Mouse (Mus musculus) large intestine, adult 2 months (tissue): Measurements from ENCODE around the gene Cracr2b. TPM values are rescaled to one million over a fixed set of nuclear protein-coding genes. Genes with fewer than 3 reads are reported as not detected.

ENCODE experiments used
- DNase-seq: peaks from one replicate; pipeline ENCODE4 v3.0.0-alpha.2; 2012; ENCODE audit warnings: low read depth, low spot score
- WGBS: fragments of 180-500 bp; shearing (Covaris S2); methylation state at CpG from one replicate; pipeline ENCODE4 v1.1.7; 2018; 5-methylcytosine and 5-hydroxymethylcytosine counted together
- polyA plus RNA-seq: library from polyadenylated mRNA; depleted of rRNA; stranded (reverse); fragments of >200 nt; gene quantifications from 2 replicates; pipeline ENCODE4 v1.2.3, GENCODE M21; 2012

The Cracr2b gene
- polyA plus RNA-seq, 1 experiment = 41.4 TPM

DNA sequence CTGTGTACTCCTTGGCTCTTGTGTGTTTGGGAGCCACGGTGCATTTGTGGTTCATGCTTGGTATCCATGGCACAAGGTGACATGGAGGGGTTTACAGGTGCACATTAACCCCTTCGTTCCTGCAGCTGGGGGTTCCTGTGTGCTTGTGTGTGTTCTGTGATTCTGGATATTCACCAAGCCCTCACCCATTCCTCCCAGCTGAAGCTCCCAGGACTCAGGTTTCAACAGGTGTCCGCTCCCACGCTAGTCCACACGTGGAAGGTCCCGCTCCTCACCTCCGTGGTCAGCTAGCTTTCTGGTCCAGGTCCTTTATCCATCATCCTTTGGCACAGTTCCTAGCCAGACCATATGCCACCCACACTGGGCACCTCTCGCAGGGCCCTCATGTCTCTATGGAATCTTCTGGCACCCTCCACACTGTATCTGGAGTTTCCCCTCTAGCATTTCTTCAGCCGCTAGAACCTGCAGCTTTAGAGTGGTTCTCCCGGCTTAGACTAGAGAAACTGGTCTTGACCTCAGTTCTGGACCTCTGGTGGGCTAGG, 5.8 kb downstream of the Cracr2b start:
- DNase-seq = no peak
- 57% methylated on average over 10 of the region's 10 CpGs for WGBS

DNA sequence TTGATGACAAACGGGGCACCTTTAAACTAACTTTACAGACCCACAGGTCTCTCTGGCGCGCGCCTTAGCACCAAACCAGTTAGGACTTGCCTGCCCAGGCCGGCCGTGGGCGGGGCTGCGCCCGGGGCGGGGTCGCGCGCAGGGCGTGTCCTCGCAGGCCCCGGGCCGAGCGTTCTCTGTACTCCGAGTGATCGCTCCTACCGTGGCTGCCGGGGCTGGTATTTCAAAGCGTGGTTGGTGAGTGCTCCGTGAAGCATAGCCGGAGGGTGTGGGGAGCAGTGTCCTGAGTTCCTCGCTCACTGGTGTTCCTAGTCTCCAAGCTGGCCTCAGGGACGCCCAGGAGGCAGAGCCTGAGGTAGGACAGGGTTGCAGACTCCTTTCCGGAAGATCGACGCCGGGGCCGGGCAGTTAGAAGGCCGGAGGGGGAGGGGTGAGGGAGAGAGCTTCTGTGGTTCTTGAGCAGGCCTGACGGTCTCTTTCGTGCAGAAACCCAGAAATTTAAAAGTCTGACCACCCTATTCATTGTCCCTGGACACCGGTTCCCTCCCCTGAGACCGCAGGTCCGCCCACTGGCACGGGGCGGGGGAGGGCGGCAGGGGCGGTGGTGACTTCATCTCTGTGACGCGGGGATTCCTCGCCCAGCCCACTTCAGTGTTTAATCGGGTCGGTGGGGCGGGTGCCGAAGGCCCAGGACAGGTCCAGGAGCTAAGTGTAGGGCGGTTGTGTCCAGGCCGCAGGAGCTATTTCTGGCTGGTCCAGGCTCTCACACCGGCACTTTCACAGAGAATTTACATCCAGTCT, 6.5 kb downstream of the Cracr2b start, which contains the start of gene Cd151:
Cd151 (plus strand) TSS at position 163 of the 801 bp plus-strand sequence.
- WGBS = under 1% methylated on average over 52 of the region's 52 CpGs
- DNase-seq = no peak

GRCm38 (mm10) chr7:141468164-141468521, 7.2 kb downstream of the Cracr2b start:
- no peak for DNase-seq
- WGBS = 4% methylated on average over 5 of the region's 5 CpGs

- WGBS = 3% methylated on average over 8 of the region's 8 CpGs
- DNase-seq = no peak
Measured at GRCm38 (mm10) chr7:141468522-141469211, 7.8 kb downstream of the Cracr2b start.

DNA sequence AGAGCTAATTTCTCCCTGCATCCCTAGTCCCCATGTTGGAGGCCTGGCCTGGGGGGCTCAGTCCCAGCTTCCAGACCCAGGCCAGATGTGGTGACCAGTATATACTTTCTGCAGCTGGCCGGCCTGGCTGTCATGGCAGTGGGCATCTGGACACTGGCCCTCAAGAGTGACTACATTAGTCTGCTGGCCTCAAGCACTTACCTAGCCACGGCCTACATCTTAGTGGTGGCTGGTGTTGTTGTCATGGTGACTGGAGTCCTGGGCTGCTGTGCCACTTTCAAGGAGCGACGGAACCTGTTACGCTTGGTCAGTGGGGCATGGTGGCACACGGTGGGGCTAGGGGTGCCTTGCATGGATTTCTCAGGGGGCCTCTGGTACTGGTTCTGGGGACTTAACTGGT, 8.5 kb downstream of the Cracr2b start:
- 89% methylated on average over 6 of the region's 6 CpGs for WGBS
- no peak for DNase-seq

DNA sequence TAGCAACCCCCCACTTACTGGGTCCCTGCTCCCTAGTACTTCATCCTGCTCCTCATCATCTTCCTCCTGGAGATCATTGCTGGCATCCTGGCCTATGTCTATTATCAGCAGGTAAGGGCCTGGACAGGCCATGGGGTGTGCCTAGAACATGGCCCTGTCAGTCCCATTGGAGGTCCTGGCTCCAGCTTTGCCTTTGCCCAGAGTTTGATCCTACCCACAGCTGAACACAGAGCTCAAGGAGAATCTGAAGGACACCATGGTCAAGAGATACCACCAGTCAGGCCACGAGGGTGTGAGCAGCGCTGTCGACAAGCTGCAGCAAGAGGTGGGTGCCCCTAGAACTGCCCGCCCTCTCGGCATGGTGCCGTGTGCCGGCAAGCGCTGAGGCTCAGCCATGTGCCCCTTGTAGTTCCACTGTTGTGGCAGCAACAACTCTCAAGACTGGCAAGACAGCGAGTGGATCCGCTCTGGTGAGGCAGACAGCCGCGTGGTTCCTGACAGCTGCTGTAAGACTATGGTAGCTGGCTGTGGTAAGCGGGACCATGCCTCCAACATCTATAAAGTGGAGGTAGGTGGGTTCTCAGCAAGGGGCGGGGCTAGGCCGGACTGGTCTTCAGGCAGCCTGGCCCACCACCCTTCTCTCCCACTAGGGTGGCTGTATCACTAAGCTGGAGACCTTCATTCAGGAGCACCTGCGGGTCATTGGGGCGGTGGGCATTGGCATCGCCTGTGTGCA, 9.2 kb downstream of the Cracr2b start:
- 93% methylated on average over 18 of the region's 18 CpGs for WGBS

DNA sequence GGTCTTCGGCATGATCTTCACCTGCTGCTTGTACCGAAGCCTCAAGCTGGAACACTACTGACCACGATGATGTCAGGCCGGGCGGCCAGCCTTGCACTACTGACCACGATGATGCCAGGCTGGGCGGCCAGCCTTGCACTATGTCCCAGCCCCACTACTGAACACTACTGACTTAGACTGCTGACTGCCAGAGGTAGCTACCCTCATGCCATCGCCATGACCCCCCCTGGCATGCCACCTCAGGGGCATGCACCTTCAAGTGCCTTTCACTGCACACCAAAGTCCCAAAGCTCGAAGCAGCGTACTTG, 9.7 kb downstream of the Cracr2b start:
- no peak for DNase-seq
- WGBS = 92% methylated on average over 10 of the region's 10 CpGs

More for the DNA sequence above, 9.2 kb downstream of the Cracr2b start:
- no peak for DNase-seq

- WGBS = 86% methylated on average over 1 of the region's 1 CpGs
Measured at GRCm38 (mm10) chr7:141471236-141471635, 10.3 kb downstream of the Cracr2b start.

GRCm38 (mm10) chr7:141472226-141472625, 11.3 kb downstream of the Cracr2b start:
- DNase-seq = no peak
- 68% methylated on average over 6 of the region's 6 CpGs for WGBS

More at GRCm38 (mm10) chr7:141471236-141471635, 10.3 kb downstream of the Cracr2b start:
- no peak for DNase-seq

GRCm38 (mm10) chr7:141472763-141473162, 11.9 kb downstream of the Cracr2b start:
- WGBS = 84% methylated on average over 6 of the region's 6 CpGs
- no peak for DNase-seq

DNA sequence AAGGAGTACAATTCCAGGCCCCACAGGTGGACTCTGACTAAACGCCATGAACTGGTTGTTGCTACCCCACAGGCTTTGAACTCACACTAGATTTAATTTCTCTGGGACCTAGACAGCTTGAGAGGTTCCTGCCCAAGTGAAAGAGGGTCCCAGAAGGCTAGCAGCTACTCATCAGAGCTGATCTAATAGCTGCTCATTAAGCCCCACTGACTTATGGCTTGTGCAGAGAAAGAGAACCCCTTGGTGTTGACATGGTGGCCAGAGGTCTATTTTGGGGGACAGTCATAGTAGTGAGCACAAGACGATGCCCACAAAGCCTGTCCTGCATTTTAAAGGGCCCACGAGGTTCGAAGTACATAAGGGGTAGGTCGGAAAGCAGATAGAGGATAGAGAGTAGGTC, 13.3 kb downstream of the Cracr2b start:
- 4% methylated on average over 5 of the region's 5 CpGs for WGBS
- DNase-seq = no peak

DNA sequence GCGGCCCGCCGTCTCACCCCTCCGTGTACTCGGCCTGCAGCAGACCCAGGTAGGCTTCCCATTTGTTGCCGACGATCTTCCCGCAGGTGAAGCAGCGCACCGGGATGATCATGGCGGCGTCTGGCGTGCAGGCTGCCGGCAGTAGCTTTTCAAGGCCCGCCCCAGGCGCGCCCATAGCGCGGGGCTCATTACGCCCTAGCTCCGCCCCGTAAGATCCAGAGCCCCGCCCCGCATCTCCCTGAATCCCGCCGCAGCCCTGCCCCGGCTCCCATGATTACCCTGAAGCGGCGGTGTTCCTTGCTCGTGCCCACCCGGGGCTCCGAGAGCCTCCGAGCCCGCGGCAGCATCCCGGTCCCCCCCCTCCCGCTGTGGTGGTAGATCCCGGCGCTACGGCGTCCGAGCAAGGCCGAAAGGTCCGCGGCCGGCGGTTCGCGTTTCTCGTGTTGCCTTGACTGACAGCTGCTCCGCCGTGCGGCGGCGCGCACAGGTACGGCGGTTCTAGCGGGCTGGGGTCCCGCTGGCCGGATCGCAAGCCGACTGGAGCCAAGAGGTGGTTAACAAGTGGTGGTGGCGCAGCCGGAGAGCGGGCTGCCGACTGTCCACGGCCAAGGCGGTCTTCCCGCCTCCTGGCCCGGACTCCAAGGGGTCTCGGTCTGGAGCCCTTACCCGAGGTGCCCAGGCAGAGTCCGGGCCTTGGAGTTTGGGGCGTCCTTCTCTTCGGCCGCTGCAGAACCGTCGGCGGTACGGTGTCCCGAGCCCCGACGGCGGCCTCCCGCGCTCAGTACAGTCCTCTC, 14.3 kb downstream of the Cracr2b start, which contains the start of the genes Polr2l and Tspan4:
Polr2l (minus strand) TSS at position 122 of the 794 bp plus-strand sequence.
Tspan4 (plus strand) TSS at position 230 of the 794 bp plus-strand sequence.
- no peak for DNase-seq
- WGBS = under 1% methylated on average over 87 of the region's 87 CpGs

GRCm38 (mm10) chr7:141475805-141476158, 14.9 kb downstream of the Cracr2b start:
- WGBS = under 1% methylated on average over 12 of the region's 12 CpGs
- no peak for DNase-seq

DNA sequence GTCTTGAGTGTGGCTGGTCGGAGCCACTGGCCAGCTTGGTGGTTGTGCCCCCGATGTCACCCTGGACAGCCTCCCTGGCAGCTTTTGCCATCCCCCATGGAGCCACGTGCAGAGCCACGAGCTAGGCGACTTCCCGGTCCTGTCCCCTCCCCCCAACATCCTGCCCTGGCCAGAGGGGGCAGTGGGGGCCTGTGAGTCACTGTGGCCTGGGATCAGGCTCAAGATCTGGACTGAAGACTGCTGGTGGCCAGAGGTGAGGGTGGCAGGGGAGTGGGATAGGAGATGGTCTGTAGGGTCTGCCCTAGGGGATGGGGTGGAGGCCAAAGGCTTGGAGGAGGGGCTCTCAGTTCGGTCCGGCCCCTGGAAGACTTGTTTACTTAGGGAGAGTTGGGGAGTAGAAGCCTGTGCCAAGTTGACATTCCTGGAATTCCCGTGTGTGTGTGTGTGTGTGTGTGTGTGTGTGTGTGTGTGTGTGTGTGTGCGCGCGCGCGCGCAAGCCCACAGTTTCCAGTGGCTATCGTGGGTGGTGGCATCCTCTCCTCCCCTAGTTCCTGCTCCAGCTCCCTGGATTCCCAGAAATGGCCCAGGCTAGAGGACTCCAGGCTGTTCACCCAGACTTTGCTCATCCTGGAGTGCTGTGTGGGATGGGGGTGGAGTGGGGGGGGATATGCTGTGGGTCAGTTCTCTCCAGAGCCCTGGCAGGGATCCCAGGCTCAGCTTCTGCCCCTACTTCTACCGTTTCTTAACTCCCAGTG, 15.5 kb downstream of the Cracr2b start:
- 3% methylated on average over 17 of the region's 17 CpGs for WGBS
- no peak for DNase-seq

DNA sequence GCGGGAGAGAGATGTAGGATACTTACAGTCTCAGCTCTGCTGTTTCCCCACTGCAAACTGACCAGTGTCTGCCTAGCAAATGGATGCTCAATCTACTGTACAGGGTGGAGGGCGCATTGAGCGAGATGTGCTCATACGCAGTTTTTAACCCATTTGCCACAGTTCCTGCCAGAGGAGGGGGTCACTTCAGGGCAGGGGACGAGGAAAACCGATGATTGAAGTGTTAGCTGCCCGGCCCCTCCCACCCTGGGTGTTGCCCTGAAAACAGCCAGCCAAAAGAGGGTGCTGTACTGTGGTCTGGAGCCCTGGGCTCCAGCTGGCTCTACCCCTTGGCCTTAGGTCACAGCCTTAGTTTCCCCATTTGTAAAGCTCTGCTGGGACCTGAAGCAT, 16.1 kb downstream of the Cracr2b start:
- DNase-seq = no peak
- 9% methylated on average over 7 of the region's 7 CpGs for WGBS

DNA sequence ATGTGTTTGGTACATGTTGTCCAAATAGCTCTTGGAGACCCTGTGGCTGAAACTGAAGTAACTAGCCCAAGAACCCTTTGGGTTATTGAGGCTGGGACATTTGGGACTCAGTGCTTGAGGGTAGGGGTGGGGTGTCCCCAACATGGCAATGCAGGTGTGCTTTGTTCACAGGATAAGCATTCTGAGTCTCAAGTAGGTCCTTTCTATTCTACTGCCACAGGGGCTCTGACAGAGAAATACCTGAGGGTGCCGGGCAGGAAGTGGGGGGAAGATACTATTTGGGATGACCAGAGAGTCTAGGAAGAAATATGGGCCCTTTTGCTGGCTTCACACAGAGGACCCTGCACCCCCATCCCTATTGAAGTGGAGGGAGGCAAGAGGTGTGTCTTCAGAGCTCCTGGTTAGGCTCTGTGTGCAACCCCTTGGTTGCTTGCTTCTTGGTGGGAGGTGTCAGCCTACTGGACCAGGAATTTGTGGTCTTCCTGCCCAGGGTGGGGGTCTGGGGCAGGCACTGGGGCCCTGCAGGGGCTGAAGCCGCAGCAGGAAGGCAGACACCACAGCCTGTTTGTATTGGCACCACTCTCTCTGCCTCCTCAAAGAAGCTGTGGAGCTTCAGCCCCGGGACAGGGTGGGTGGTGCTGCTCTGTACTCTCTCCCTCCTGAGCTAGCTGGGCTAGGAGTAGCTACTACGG, 16.8 kb downstream of the Cracr2b start:
- no peak for DNase-seq
- 35% methylated on average over 4 of the region's 4 CpGs for WGBS

DNA sequence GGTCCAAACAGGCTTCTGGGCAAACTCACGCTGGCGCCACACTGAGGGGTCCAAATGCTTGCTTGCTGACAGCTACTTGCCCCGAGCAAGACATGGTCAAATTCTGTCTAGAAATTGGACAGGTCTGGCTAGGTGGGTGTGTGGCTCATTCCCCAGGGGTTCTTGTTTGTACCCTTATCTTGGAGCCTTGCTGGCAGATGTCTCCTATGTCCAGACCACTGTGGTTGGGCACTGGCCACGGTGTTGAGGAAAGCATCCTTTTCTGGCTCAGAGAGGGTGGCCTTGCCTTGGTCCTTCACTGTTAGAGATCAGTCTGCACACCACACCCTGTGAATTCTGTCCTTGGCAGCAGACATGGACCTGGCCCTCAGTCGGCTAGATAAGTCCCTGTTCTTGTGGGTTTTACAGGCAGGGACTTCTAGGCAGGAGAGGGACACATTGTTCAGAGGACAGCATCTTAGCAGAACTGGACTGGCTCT, 17.4 kb downstream of the Cracr2b start:
- DNase-seq = no peak

More for the DNA sequence above, 17.4 kb downstream of the Cracr2b start:
- 44% methylated on average over 5 of the region's 5 CpGs for WGBS
